Mouse (Mus musculus): ENCODE results near the gene Lrig1.

Lrig1 gene

GRCm38 (mm10) chr6:94657204-94658135, 42.5 kb downstream of the Lrig1 start:
- in situ Hi-C loops (cut with MboI; ENCODE audit: low pct_unique_long_range_greater_than_20kb in 1 of 2, low sequenced_read_pairs in 2 of 2, unreplicated experiment in 1 of 2) = no loop called here

GRCm38 (mm10) chr6:94655818-94656478, 44.0 kb downstream of the Lrig1 start:
- in situ Hi-C loops (cut with MboI; ENCODE audit: low pct_unique_long_range_greater_than_20kb in 1 of 2, low sequenced_read_pairs in 2 of 2, unreplicated experiment in 1 of 2) = no loop called here

- in situ Hi-C loops (cut with MboI; ENCODE audit: low pct_unique_long_range_greater_than_20kb in 1 of 2, low sequenced_read_pairs in 2 of 2, unreplicated experiment in 1 of 2) = no loop called here
These were observed 46.3 kb downstream of the Lrig1 start for GRCm38 (mm10) chr6:94653388-94654316.

GRCm38 (mm10) chr6:94652659-94653213, 47.2 kb downstream of the Lrig1 start:
- in situ Hi-C loops (cut with MboI; ENCODE audit: low pct_unique_long_range_greater_than_20kb in 1 of 2, low sequenced_read_pairs in 2 of 2, unreplicated experiment in 1 of 2) = no loop called here

- in situ Hi-C loops (cut with MboI; ENCODE audit: low pct_unique_long_range_greater_than_20kb in 1 of 2, low sequenced_read_pairs in 2 of 2, unreplicated experiment in 1 of 2) = no loop called here
These were observed 48.4 kb downstream of the Lrig1 start for GRCm38 (mm10) chr6:94651541-94651940.

GRCm38 (mm10) chr6:94649637-94650036, 50.3 kb downstream of the Lrig1 start:
- in situ Hi-C loops (cut with MboI; ENCODE audit: low pct_unique_long_range_greater_than_20kb in 1 of 2, low sequenced_read_pairs in 2 of 2, unreplicated experiment in 1 of 2) = no loop called here

GRCm38 (mm10) chr6:94648496-94648895, 51.5 kb downstream of the Lrig1 start:
- in situ Hi-C loops (cut with MboI; ENCODE audit: low pct_unique_long_range_greater_than_20kb in 1 of 2, low sequenced_read_pairs in 2 of 2, unreplicated experiment in 1 of 2) = no loop called here

GRCm38 (mm10) chr6:94647574-94648430, 52.2 kb downstream of the Lrig1 start:
- in situ Hi-C loops (cut with MboI; ENCODE audit: low pct_unique_long_range_greater_than_20kb in 1 of 2, low sequenced_read_pairs in 2 of 2, unreplicated experiment in 1 of 2) = no loop called here

GRCm38 (mm10) chr6:94646902-94647301, 53.1 kb downstream of the Lrig1 start:
- in situ Hi-C loops (cut with MboI; ENCODE audit: low pct_unique_long_range_greater_than_20kb in 1 of 2, low sequenced_read_pairs in 2 of 2, unreplicated experiment in 1 of 2) = no loop called here

GRCm38 (mm10) chr6:94646274-94646863, 53.6 kb downstream of the Lrig1 start:
- in situ Hi-C loops (cut with MboI; ENCODE audit: low pct_unique_long_range_greater_than_20kb in 1 of 2, low sequenced_read_pairs in 2 of 2, unreplicated experiment in 1 of 2) = no loop called here

- in situ Hi-C loops (cut with MboI; ENCODE audit: low pct_unique_long_range_greater_than_20kb in 1 of 2, low sequenced_read_pairs in 2 of 2, unreplicated experiment in 1 of 2) = no loop called here
These were observed 54.2 kb downstream of the Lrig1 start for GRCm38 (mm10) chr6:94645723-94646122.

- in situ Hi-C loops (cut with MboI; ENCODE audit: low pct_unique_long_range_greater_than_20kb in 1 of 2, low sequenced_read_pairs in 2 of 2, unreplicated experiment in 1 of 2) = no loop called here
These were observed 55.3 kb downstream of the Lrig1 start for GRCm38 (mm10) chr6:94644641-94645040.

GRCm38 (mm10) chr6:94643989-94644388, 56.0 kb downstream of the Lrig1 start:
- in situ Hi-C loops (cut with MboI; ENCODE audit: low pct_unique_long_range_greater_than_20kb in 1 of 2, low sequenced_read_pairs in 2 of 2, unreplicated experiment in 1 of 2) = no loop called here

GRCm38 (mm10) chr6:94642048-94642447, 57.9 kb downstream of the Lrig1 start:
- in situ Hi-C loops (cut with MboI; ENCODE audit: low pct_unique_long_range_greater_than_20kb in 1 of 2, low sequenced_read_pairs in 2 of 2, unreplicated experiment in 1 of 2) = no loop called here

- in situ Hi-C loops (cut with MboI; ENCODE audit: low pct_unique_long_range_greater_than_20kb in 1 of 2, low sequenced_read_pairs in 2 of 2, unreplicated experiment in 1 of 2) = no loop called here
These were observed 59.7 kb downstream of the Lrig1 start for GRCm38 (mm10) chr6:94640297-94640696.

GRCm38 (mm10) chr6:94637024-94637434, 62.9 kb downstream of the Lrig1 start:
- in situ Hi-C loops (cut with MboI; ENCODE audit: low pct_unique_long_range_greater_than_20kb in 1 of 2, low sequenced_read_pairs in 2 of 2, unreplicated experiment in 1 of 2) = no loop called here

- in situ Hi-C loops (cut with MboI; ENCODE audit: low pct_unique_long_range_greater_than_20kb in 1 of 2, low sequenced_read_pairs in 2 of 2, unreplicated experiment in 1 of 2) = no loop called here
These were observed 64.6 kb downstream of the Lrig1 start for GRCm38 (mm10) chr6:94635343-94635742.
